Mouse (Mus musculus): ENCODE results near the gene Ahsa1. TPM values are rescaled to one million over a fixed set of nuclear protein-coding genes. Genes with fewer than 3 reads are reported as not detected.
"Not testable (repeated sequence)": the region's sequence is repeated elsewhere in the genome, so short reads cannot be mapped to it uniquely, and the experiment has no call there.

Ahsa1 gene
- 100 to 1,000 TPM; 146 to 154 TPM for polyA plus RNA-seq (2017; shearing (Covaris generic))

GRCm38 (mm10) chr12:87266108-87266826 lies at the start of gene Ahsa1, which contains the start of gene Vipas39:
Gene Ahsa1 (plus strand): TSS chr12:87266479.
Gene Vipas39 (minus strand): TSS chr12:87266256.
- peak; percentile 94 for ATAC-seq

GRCm38 (mm10) chr12:87217596-87217995 lies 48.7 kb upstream of the Ahsa1 start:
- no peak for ATAC-seq

GRCm38 (mm10) chr12:87219362-87219761 lies 46.9 kb upstream of the Ahsa1 start:
- ATAC-seq = no peak

GRCm38 (mm10) chr12:87224950-87225349 lies 41.3 kb upstream of the Ahsa1 start:
- no peak for ATAC-seq

- no peak for ATAC-seq
Observed at GRCm38 (mm10) chr12:87226801-87227200, 39.5 kb upstream of the Ahsa1 start.

- no peak for ATAC-seq
Observed at GRCm38 (mm10) chr12:87229633-87230032, 36.6 kb upstream of the Ahsa1 start.

GRCm38 (mm10) chr12:87230379-87230895 lies 35.8 kb upstream of the Ahsa1 start:
- no peak for ATAC-seq

- ATAC-seq = peak; percentile 72
Observed at GRCm38 (mm10) chr12:87236882-87237483, 29.3 kb upstream of the Ahsa1 start.

GRCm38 (mm10) chr12:87238632-87239031 lies 27.6 kb upstream of the Ahsa1 start, which contains the start of gene Noxred1:
Gene Noxred1 (minus strand): TSS chr12:87238732.
- no peak for ATAC-seq

GRCm38 (mm10) chr12:87250161-87250560 lies 16.1 kb upstream of the Ahsa1 start:
- ATAC-seq = no peak

GRCm38 (mm10) chr12:87253878-87254277 lies 12.4 kb upstream of the Ahsa1 start:
- ATAC-seq = no peak

- no peak for ATAC-seq
Observed at GRCm38 (mm10) chr12:87256629-87257028, 9.7 kb upstream of the Ahsa1 start.

- no peak for ATAC-seq
Observed at GRCm38 (mm10) chr12:87260562-87260961, 5.7 kb upstream of the Ahsa1 start.

- ATAC-seq = no peak
Observed at GRCm38 (mm10) chr12:87265444-87265843, 835 bp upstream of the Ahsa1 start.

- ATAC-seq = peak; percentile 4
Observed at GRCm38 (mm10) chr12:87266827-87267603, 736 bp downstream of the Ahsa1 start.

- no peak for ATAC-seq
Observed at GRCm38 (mm10) chr12:87267682-87268081, 1.4 kb downstream of the Ahsa1 start.

GRCm38 (mm10) chr12:87274853-87275831 lies 8.9 kb downstream of the Ahsa1 start:
- no peak for ATAC-seq

GRCm38 (mm10) chr12:87277251-87277650 lies 11.0 kb downstream of the Ahsa1 start:
- ATAC-seq = not testable (repeated sequence)

GRCm38 (mm10) chr12:87278118-87278730 lies 11.9 kb downstream of the Ahsa1 start:
- ATAC-seq = no peak

- ATAC-seq = no peak
Observed at GRCm38 (mm10) chr12:87279350-87279749, 13.1 kb downstream of the Ahsa1 start.

GRCm38 (mm10) chr12:87279879-87280278 lies 13.6 kb downstream of the Ahsa1 start:
- ATAC-seq = no peak

All from CD4-positive, CD25-positive, alpha-beta regulatory T cell, adult 4 months (primary cell).